Mouse (Mus musculus) kidney, embryonic 14.5 days (tissue): ENCODE data around the gene Hic1. TPM values are rescaled to one million over a fixed set of nuclear protein-coding genes. Genes with fewer than 3 reads are reported as not detected.

ENCODE experiments used
- microRNA counts: library from miRNA; unstranded; fragments of <30 nt; microRNA quantifications from one replicate; lab custom pipeline; 2017
- microRNA-seq: library from miRNA; unstranded; fragments of <30 nt; microRNA quantifications from one replicate; pipeline ENCODE4, GENCODE M21; 2016
- polyA plus RNA-seq: library from polyadenylated mRNA; unstranded; fragments of >200 nt; fragmentation: Nextera tagmentation; extraction: Ambion mirVana; gene quantifications from 2 replicates; pipeline ENCODE4 v1.2.1, GENCODE M21; 2014

Gene Hic1
- polyA plus RNA-seq, 1 experiment from 2014 or later = 16.9 TPM

MicroRNAs encoded within 50 kb of the gene (microRNA counts, 519-probe panel; counts per million panel counts)
- microRNA mmu-miR-132 (lab: Ali Mortazavi, UCI) (5,958 counts per million, percentile 60 among the panel's probes with 10 or more counts), microRNA mmu-miR-212 (lab: Ali Mortazavi, UCI) (not detected)

Small RNAs within 50 kb of the gene (microRNA-seq; reads per million reads assigned to microRNA genes)
- gene Mir132 = 484 reads per million, percentile 72 among the genes with 10 or more reads in this experiment
- 66.7 reads per million, percentile 48 among the genes with 10 or more reads in this experiment for gene Mir212

Other genes starting within 250 kb of the Hic1 start
- gene Smg6, start 243.7 kb downstream of the Hic1 start, polyA plus RNA-seq = 12.8 and 19.8 TPM in 2 replicates
- 13.0 and 24.0 TPM in 2 replicates for gene Srr, start 243.6 kb downstream of the Hic1 start, polyA plus RNA-seq
- 33.3 and 33.4 TPM in 2 replicates for gene Ovca2, start 9.3 kb upstream of the Hic1 start, polyA plus RNA-seq
- 25.7 and 29.2 TPM in 2 replicates for gene Dph1, start 21.7 kb upstream of the Hic1 start, polyA plus RNA-seq
- gene Rtn4rl1, start 24.3 kb upstream of the Hic1 start, polyA plus RNA-seq = 2.7 and 4.2 TPM in 2 replicates
- gene Rpa1, start 178.8 kb upstream of the Hic1 start, polyA plus RNA-seq = 111 and 119 TPM in 2 replicates
- 10.4 and 17.8 TPM in 2 replicates for gene Smyd4, start 178.9 kb upstream of the Hic1 start, polyA plus RNA-seq